Mouse (Mus musculus) naive thymus-derived CD4-positive, alpha-beta T cell, adult 2 months (primary cell): ENCODE data around the gene Alkbh4.

Experiments used
- DNase-seq: peaks from one replicate; pipeline ENCODE4 v3.0.0-alpha.2; 2011; ENCODE audit warnings: low read depth

Gene Alkbh4

GRCm38 (mm10) chr5:136181197-136181596, 45.3 kb downstream of the Alkbh4 start:
- no peak for DNase-seq

GRCm38 (mm10) chr5:136182049-136182448, 46.1 kb downstream of the Alkbh4 start:
- DNase-seq: no peak

DNA sequence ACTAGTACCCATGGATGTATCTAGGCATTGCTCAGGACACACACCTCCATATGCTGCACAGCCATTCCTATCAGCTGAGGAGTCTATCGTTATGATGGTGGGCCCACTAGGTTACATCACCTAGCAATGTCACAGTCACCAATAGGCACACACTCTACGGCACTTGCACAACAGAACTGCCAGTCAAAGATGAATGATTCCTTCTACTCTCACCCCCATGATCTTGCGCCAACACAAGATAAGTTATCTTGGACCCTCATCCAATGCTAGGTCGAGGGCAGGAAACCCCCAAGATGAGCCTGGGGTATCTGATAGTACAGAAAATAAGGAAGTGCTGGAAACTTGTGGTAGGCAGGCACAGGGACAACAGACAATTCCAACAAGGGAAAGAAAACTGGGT, 46.9 kb downstream of the Alkbh4 start:
- DNase-seq: no peak

- DNase-seq: peak; percentile 32
Measured at GRCm38 (mm10) chr5:136183766-136184165, 47.8 kb downstream of the Alkbh4 start.

DNA sequence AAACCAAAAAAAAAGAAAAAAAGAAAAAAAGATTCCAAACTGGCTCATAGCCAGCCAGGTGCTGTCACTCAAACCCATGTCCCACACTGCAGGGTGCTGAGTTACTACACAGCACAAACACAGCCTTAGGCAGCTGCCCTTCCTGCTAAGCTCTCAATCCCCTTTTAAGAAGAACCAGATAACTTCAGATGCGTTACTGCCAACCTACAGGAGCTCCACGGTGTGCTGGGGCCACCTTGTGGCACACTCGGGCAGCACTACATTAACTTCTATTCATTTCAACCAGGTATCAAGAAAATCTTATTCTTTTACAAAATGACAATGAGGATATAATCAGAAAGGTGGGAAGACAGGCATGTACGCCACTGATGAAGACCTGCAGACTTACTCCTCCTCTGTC, 50.8 kb downstream of the Alkbh4 start:
- peak; percentile 86 for DNase-seq
